Mouse (Mus musculus): ENCODE results near the gene Cenpb. TPM values are rescaled to one million over a fixed set of nuclear protein-coding genes. Genes with fewer than 3 reads are reported as not detected.

The Cenpb gene
- total and polyA plus RNA-seq, 2 experiments from 2014 or later: 14.4 to 112 TPM

DNA sequence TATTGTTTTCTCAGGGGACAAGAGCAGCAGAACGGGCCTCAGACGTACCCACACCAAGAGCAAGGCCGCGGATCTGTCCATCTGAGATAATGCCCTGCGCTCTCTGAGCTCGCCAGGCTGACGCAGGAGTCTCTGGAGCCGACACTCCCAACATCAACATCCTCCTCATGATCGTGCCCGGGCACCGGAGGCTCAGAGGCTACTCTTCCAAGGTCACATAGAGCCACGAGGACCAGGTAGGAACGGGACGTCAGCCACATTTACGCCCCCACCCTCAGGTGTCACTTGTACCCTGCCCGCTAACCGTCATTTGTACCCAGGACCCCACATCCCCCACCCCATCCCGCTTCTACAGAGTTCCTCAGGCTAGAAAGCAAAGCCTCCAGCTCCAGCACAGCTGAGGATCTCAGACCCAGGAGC is 20.4 kb downstream of the Cenpb start:
- H3K36me3 ChIP-seq (ENCODE audit: insufficient read depth, low read length): no peaks in the 10 kb centered on the region; the same call in 1 of the 2 replicates
- ATAC-seq: peak; percentile 67; the same call in 1 of the 2 replicates
- peak overlapping the region; percentile 82 for H3K9ac ChIP-seq (replicated peaks; ENCODE audit: low read length)
- H3K4me3 ChIP-seq (ENCODE audit: low read length): peak overlapping the region; percentile 62
- H3K9me3 ChIP-seq (ENCODE audit: low read length): no peaks in the 10 kb centered on the region
- TF ChIP-seq CTCF (IDR thresholded peaks at IDR 0.05; ENCODE audit: low read depth): no peak
- DNase-seq (ENCODE audit: low spot score): peak; percentile 55
- peaks cover 13% of the 10 kb centered on the region for H3K4me1 ChIP-seq (ENCODE audit: insufficient read depth, low read length)
- H3K27ac ChIP-seq: peak overlapping the region; percentile 83
- H3K4me2 ChIP-seq (ENCODE audit: low read depth, low read length): peak overlapping the region; percentile 93
- WGBS: under 1% methylated on average over 18 of the region's 18 CpGs
- H3K27me3 ChIP-seq (ENCODE audit: insufficient read depth, low read length): no peaks in the 10 kb centered on the region

DNA sequence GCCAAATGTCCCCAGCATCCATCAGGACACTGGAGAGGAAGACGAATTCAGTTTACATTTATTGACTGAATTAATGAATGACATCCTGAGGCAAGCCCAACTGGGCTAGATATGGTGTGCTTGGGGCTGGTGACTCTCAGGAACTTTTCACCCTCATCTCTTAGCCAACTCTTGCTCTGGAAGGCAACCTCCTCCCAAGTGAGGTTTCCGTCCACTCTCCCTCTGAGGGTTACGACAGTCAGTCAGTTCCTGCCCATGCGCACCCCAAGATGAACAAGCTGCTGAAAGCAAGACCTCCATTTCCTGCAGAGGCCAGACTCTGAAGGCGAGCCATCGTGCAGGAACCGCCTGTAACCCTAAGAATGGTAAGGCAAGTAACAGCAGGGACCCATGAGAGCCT is 22.9 kb downstream of the Cenpb start:
- no peaks in the 10 kb centered on the region for H3K27me3 ChIP-seq (ENCODE audit: insufficient read depth, low read length)
- WGBS: 93% methylated on average over 7 of the region's 7 CpGs
- H3K27ac ChIP-seq: no peak overlapping the region
- no peak overlapping the region for H3K9ac ChIP-seq (replicated peaks; ENCODE audit: low read length)
- H3K4me1 ChIP-seq (ENCODE audit: insufficient read depth, low read length): peaks cover 13% of the 10 kb centered on the region
- DNase-seq (ENCODE audit: low spot score): no peak
- no peak for TF ChIP-seq CTCF (IDR thresholded peaks at IDR 0.05; ENCODE audit: low read depth)
- H3K4me3 ChIP-seq (ENCODE audit: low read length): no peak overlapping the region
- H3K9me3 ChIP-seq (ENCODE audit: low read length): no peaks in the 10 kb centered on the region
- peaks cover 13% of the 10 kb centered on the region for H3K36me3 ChIP-seq (ENCODE audit: insufficient read depth, low read length)
- H3K4me2 ChIP-seq (ENCODE audit: low read depth, low read length): no peak overlapping the region
- ATAC-seq: no peak

DNA sequence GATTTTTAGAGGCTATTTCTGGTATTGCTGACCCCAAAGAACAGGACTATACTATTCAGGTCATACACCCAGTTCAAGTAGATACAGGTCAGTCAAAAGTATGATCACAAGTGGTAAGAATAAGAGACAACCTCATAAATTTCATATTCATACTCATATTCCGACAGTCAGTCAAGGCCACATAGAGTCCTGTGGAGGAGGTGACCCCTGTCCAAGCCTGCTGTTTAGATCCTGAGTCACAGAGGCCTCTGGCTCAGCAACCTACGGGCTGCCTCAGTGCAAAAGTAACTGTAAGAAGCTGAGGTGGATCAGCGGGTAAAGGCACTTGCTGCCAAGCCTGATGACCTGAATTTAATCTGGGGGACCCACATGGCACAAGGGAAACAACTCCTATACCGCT is 25.8 kb downstream of the Cenpb start:
- H3K27me3 ChIP-seq (ENCODE audit: insufficient read depth, low read length): no peaks in the 10 kb centered on the region
- no peak for TF ChIP-seq CTCF (IDR thresholded peaks at IDR 0.05; ENCODE audit: low read depth)
- ATAC-seq (no peak), DNase-seq (ENCODE audit: low spot score) (no peak)
- H3K9ac ChIP-seq (replicated peaks; ENCODE audit: low read length): no peak overlapping the region
- WGBS: 86% methylated on average over 4 of the region's 4 CpGs
- no peak overlapping the region for H3K27ac ChIP-seq
- H3K36me3 ChIP-seq (ENCODE audit: insufficient read depth, low read length): peaks cover 27% of the 10 kb centered on the region
- no peak overlapping the region for H3K4me2 ChIP-seq (ENCODE audit: low read depth, low read length)
- no peaks in the 10 kb centered on the region for H3K9me3 ChIP-seq (ENCODE audit: low read length)
- H3K4me1 ChIP-seq (ENCODE audit: insufficient read depth, low read length): peaks cover 13% of the 10 kb centered on the region
- no peak overlapping the region for H3K4me3 ChIP-seq (ENCODE audit: low read length)

DNA sequence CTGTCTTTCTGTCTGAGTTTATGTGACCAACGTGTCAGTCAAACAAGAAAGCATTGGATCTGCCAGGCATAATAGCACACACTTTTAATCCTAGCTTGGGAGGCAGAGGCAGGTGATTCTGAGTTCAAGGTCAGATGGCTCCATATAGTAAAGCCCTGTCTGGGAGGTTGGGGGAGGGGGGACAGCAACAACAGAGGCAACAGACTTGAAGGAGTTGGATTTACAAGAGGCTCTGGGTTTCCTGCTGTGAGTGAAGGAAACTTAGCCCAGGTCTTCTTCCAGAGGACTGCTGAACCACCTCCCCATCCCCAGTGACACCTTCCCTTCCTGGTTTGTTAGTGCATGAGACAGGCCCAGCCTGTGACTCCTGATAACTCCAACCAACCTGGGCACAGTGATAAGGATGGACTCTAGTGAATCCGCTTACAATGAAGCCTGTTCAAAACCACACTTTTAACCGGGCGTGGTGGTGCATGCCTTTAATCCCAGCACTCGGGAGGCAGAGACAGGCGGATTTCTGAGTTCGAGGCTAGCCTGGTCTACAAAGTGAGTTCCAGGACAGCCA is 27.6 kb downstream of the Cenpb start:
- WGBS: 94% methylated on average over 6 of the region's 7 CpGs
- DNase-seq (ENCODE audit: low spot score) (no peak), ATAC-seq (no peak)
- Histone ChIP-seq H3K9me3 (ENCODE audit: low read length) (no peaks in the 10 kb centered on the region), H3K36me3 (ENCODE audit: insufficient read depth, low read length) (peaks cover 45% of the 10 kb centered on the region), H3K4me2 (ENCODE audit: low read depth, low read length) (no peak overlapping the region), H3K27me3 (ENCODE audit: insufficient read depth, low read length) (no peaks in the 10 kb centered on the region), H3K4me3 (ENCODE audit: low read length) (no peak overlapping the region), H3K4me1 (ENCODE audit: insufficient read depth, low read length) (no peaks in the 10 kb centered on the region), H3K27ac (no peak overlapping the region), H3K9ac (replicated peaks; ENCODE audit: low read length) (no peak overlapping the region)
- TF ChIP-seq CTCF (IDR thresholded peaks at IDR 0.05; ENCODE audit: low read depth): no peak

DNA sequence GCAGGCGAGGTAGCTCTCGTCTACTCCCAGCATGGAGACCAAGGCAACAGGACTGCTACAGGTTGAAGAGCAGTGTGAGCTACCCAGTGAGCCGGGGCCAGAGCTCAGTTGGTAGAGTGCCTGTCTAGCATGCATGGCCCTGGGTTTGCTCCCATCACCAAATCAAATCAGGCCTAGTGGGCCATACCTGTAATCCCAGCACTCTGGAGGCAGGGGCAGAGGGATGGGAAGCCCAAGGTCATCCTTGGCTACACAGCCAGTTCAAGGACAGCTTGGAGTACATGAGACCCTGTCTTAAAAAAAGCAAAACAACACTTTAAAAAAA is 30.7 kb downstream of the Cenpb start:
- Histone ChIP-seq H3K9ac (replicated peaks; ENCODE audit: low read length) (no peak overlapping the region), H3K4me2 (ENCODE audit: low read depth, low read length) (no peak overlapping the region), H3K27me3 (ENCODE audit: insufficient read depth, low read length) (no peaks in the 10 kb centered on the region), H3K36me3 (ENCODE audit: insufficient read depth, low read length) (peaks cover 68% of the 10 kb centered on the region), H3K4me1 (ENCODE audit: insufficient read depth, low read length) (no peaks in the 10 kb centered on the region), H3K4me3 (ENCODE audit: low read length) (no peak overlapping the region), H3K27ac (no peak overlapping the region), H3K9me3 (ENCODE audit: low read length) (no peaks in the 10 kb centered on the region)
- WGBS: 91% methylated on average over 3 of the region's 3 CpGs
- TF ChIP-seq CTCF (IDR thresholded peaks at IDR 0.05; ENCODE audit: low read depth): no peak
- no peak for ATAC-seq
- no peak for DNase-seq (ENCODE audit: low spot score)

DNA sequence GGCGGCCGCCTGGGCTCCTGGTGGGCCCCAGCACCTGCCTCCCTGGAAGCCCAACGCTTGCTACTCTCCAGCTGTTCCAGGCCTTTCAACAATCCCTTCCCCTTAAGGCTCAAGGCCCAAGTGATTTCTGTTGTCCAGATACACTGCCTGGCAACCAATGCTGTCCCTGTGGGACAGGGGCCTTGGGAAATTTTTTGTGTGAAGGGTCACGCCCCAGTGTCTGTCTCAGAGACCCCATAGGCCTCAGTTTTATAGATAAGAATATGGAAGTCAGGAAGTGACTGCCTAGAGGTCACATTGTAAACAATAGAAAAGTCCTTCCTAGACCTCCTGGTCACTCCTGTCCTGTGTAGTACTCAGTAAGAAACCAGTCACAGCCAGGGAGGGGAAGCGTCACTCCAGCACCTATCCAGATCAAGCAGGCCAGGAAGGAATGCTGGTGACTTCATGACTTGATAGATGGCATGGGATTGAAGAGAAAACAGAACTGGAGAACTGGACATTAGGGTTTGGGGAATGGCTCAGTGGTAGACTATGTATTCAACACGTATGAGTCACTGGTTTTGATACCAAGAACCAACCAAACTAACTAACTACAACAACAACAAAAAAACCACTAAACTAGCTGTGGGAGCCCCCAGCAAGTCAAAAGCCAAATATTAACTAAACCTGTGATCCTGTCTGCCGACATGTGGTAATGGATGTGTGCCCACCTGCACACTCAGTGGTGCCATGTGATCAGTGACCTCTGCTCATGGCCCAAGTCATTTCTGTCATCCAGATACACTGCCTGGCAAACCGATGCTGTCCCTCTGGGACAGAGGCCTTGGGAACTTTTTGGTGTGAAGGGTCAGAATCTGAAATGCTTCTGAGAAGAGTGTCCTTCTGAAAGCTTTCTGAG is 31.3 kb downstream of the Cenpb start:
- WGBS: 81% methylated on average over 8 of the region's 8 CpGs

DNA sequence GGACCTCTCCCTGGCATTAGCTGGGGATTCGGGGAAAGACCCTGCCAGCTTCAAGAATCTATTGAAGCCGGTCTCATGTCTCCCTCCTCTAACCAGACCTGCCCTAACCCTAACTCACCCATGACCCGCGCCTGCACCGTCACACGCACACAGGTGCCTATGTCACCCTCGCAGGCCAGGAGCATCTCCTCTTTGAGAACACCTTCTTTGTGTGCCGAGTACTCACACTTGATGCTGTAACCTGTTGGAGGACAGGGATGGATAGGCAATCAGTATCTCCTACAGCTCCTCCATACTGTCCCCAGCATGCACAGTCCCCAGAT is 32.9 kb downstream of the Cenpb start:
- peaks cover 55% of the 10 kb centered on the region for H3K36me3 ChIP-seq (ENCODE audit: insufficient read depth, low read length)
- no peaks in the 10 kb centered on the region for H3K4me1 ChIP-seq (ENCODE audit: insufficient read depth, low read length)
- no peaks in the 10 kb centered on the region for H3K9me3 ChIP-seq (ENCODE audit: low read length)
- 97% methylated on average over 8 of the region's 8 CpGs for WGBS
- H3K4me2 ChIP-seq (ENCODE audit: low read depth, low read length): no peak overlapping the region
- H3K9ac ChIP-seq (replicated peaks; ENCODE audit: low read length): no peak overlapping the region
- ATAC-seq (no peak), DNase-seq (ENCODE audit: low spot score) (no peak)
- no peaks in the 10 kb centered on the region for H3K27me3 ChIP-seq (ENCODE audit: insufficient read depth, low read length)
- TF ChIP-seq CTCF (IDR thresholded peaks at IDR 0.05; ENCODE audit: low read depth): no peak
- no peak overlapping the region for H3K27ac ChIP-seq
- H3K4me3 ChIP-seq (ENCODE audit: low read length): no peak overlapping the region

More for the DNA sequence above, 31.3 kb downstream of the Cenpb start:
- H3K27me3 ChIP-seq (ENCODE audit: insufficient read depth, low read length): no peaks in the 10 kb centered on the region
- TF ChIP-seq CTCF (IDR thresholded peaks at IDR 0.05; ENCODE audit: low read depth): no peak
- H3K27ac ChIP-seq: no peak overlapping the region
- ATAC-seq (no peak), DNase-seq (ENCODE audit: low spot score) (no peak)
- no peak overlapping the region for H3K4me2 ChIP-seq (ENCODE audit: low read depth, low read length)
- H3K9me3 ChIP-seq (ENCODE audit: low read length): no peaks in the 10 kb centered on the region
- peaks cover 68% of the 10 kb centered on the region for H3K36me3 ChIP-seq (ENCODE audit: insufficient read depth, low read length)
- no peak overlapping the region for H3K4me3 ChIP-seq (ENCODE audit: low read length)
- H3K9ac ChIP-seq (replicated peaks; ENCODE audit: low read length): no peak overlapping the region
- no peaks in the 10 kb centered on the region for H3K4me1 ChIP-seq (ENCODE audit: insufficient read depth, low read length)
